Mouse (Mus musculus) lung, embryonic 16.5 days (tissue): ENCODE data around the gene Pcca. TPM values are rescaled to one million over a fixed set of nuclear protein-coding genes. Genes with fewer than 3 reads are reported as not detected.

ENCODE experiments used
- ATAC-seq: fragments of 200-750 bp; cut with Nextera tagmentation; 2 replicates; pipeline ENCODE4 v1.8.0; 2017; ENCODE audit warnings: low read depth, mild to moderate bottlenecking, moderate library complexity
- H3K27ac ChIP-seq: fragments of 300-500 bp; sonication (generic); 2 replicates; pipeline ENCODE4 v1.5.1; 2014; ENCODE audit warnings: mild to moderate bottlenecking, control low read depth, low read length
- H3K27me3 ChIP-seq: fragments of 300-500 bp; sonication (generic); 2 replicates; pipeline ENCODE4 v1.6.1; 2014; ENCODE audit warnings: low read depth, low read length, mixed read lengths; ENCODE audit not compliant: control insufficient read depth, insufficient read depth
- H3K36me3 ChIP-seq: fragments of 300-500 bp; sonication (generic); 2 replicates; pipeline ENCODE4 v1.6.1; 2014; ENCODE audit warnings: low read length; ENCODE audit not compliant: control insufficient read depth, insufficient read depth
- H3K4me1 ChIP-seq: fragments of 300-500 bp; sonication (generic); replicated peaks from 2 replicates; pipeline ENCODE4 v1.6.1; 2014; ENCODE audit warnings: low read length, mixed read lengths; ENCODE audit not compliant: control insufficient read depth, insufficient read depth
- H3K4me2 ChIP-seq: fragments of 300-500 bp; sonication (generic); 2 replicates; pipeline ENCODE4 v1.6.1; 2014; ENCODE audit warnings: low read depth, low read length, control low read depth
- H3K4me3 ChIP-seq: fragments of 300-500 bp; sonication (generic); 2 replicates; pipeline ENCODE4 v1.5.1; 2014; ENCODE audit warnings: mild to moderate bottlenecking, low read length, control low read depth
- H3K9ac ChIP-seq: fragments of 300-500 bp; sonication (generic); 2 replicates; pipeline ENCODE4 v1.6.1; 2014; ENCODE audit warnings: low read length, control low read depth
- H3K9me3 ChIP-seq: fragments of 300-500 bp; sonication (generic); 2 replicates; pipeline ENCODE4 v1.6.1; 2016; ENCODE audit warnings: low read length; ENCODE audit not compliant: control insufficient read depth
- WGBS: fragments of 180-500 bp; shearing (Covaris S2); extraction: QIAGEN DNeasy Blood & Tissue Kit; methylation state at CpG from one replicate; pipeline ENCODE4 v1.1.7; 2014; 5-methylcytosine and 5-hydroxymethylcytosine counted together
- polyA plus RNA-seq: library from polyadenylated mRNA; unstranded; fragments of >200 nt; fragmentation: Nextera tagmentation; extraction: Ambion mirVana; gene quantifications from 2 replicates; pipeline ENCODE4 v1.2.1, GENCODE M21; 2015

Pcca gene
- polyA plus RNA-seq, 1 experiment from 2014 or later, result 19.0 TPM

GRCm38 (mm10) chr14:122885893-122886292 is 351.8 kb downstream of the Pcca start:
- H3K4me1 ChIP-seq, result 0 out of 2 replicates have a peak, but pooled peaks cover 2% of the 10 kb centered on the region
- H3K4me3 ChIP-seq, result no peak overlapping the region
- H3K27me3 ChIP-seq, result no peaks in the 10 kb centered on the region
- no peaks in the 10 kb centered on the region for H3K9me3 ChIP-seq
- H3K36me3 ChIP-seq, result no peaks in the 10 kb centered on the region
- H3K9ac ChIP-seq, result no peak overlapping the region
- H3K4me2 ChIP-seq, result no peak overlapping the region
- 87% methylated on average over 7 of the region's 7 CpGs for WGBS
- H3K27ac ChIP-seq, result no peak overlapping the region
- no peak for ATAC-seq

GRCm38 (mm10) chr14:122887278-122887677 is 353.2 kb downstream of the Pcca start:
- Histone ChIP-seq H3K9me3 (no peaks in the 10 kb centered on the region), H3K9ac (no peak overlapping the region), H3K27me3 (no peaks in the 10 kb centered on the region), H3K4me3 (no peak overlapping the region), H3K36me3 (no peaks in the 10 kb centered on the region), H3K27ac (no peak overlapping the region), H3K4me1 (0 out of 2 replicates have a peak, but pooled peaks cover 2% of the 10 kb centered on the region), H3K4me2 (no peak overlapping the region)
- ATAC-seq, result no peak
- 79% methylated on average over 1 of the region's 1 CpGs for WGBS

GRCm38 (mm10) chr14:122887702-122888479 is 353.8 kb downstream of the Pcca start:
- H3K9ac ChIP-seq, result no peak overlapping the region
- no peak overlapping the region for H3K27ac ChIP-seq
- H3K4me2 ChIP-seq, result no peak overlapping the region
- H3K4me1 ChIP-seq, result 0 out of 2 replicates have a peak, but pooled peaks cover 2% of the 10 kb centered on the region
- no peak for ATAC-seq
- H3K4me3 ChIP-seq, result no peak overlapping the region
- no peaks in the 10 kb centered on the region for H3K9me3 ChIP-seq
- 84% methylated on average over 3 of the region's 3 CpGs for WGBS
- no peaks in the 10 kb centered on the region for H3K36me3 ChIP-seq
- no peaks in the 10 kb centered on the region for H3K27me3 ChIP-seq

GRCm38 (mm10) chr14:122888480-122888872 is 354.4 kb downstream of the Pcca start:
- Histone ChIP-seq H3K9ac (no peak overlapping the region), H3K27me3 (no peaks in the 10 kb centered on the region), H3K9me3 (no peaks in the 10 kb centered on the region), H3K27ac (no peak overlapping the region), H3K4me2 (no peak overlapping the region), H3K4me3 (no peak overlapping the region), H3K36me3 (no peaks in the 10 kb centered on the region), H3K4me1 (0 out of 2 replicates have a peak, but pooled peaks cover 2% of the 10 kb centered on the region)
- no peak for ATAC-seq
- 73% methylated on average over 1 of the region's 1 CpGs for WGBS

GRCm38 (mm10) chr14:122891470-122891968 is 357.4 kb downstream of the Pcca start:
- 85% methylated on average over 12 of the region's 12 CpGs for WGBS
- Histone ChIP-seq H3K27ac (no peak overlapping the region), H3K27me3 (no peaks in the 10 kb centered on the region), H3K4me3 (no peak overlapping the region), H3K9me3 (no peaks in the 10 kb centered on the region), H3K36me3 (no peaks in the 10 kb centered on the region), H3K9ac (no peak overlapping the region), H3K4me1 (no peaks in the 10 kb centered on the region), H3K4me2 (no peak overlapping the region)
- ATAC-seq, result no peak

GRCm38 (mm10) chr14:122896106-122896505 is 362.0 kb downstream of the Pcca start:
- no peak overlapping the region for H3K27ac ChIP-seq
- H3K9ac ChIP-seq, result no peak overlapping the region
- no peak overlapping the region for H3K4me3 ChIP-seq
- ATAC-seq, result no peak
- H3K4me2 ChIP-seq, result no peak overlapping the region
- WGBS, result 83% methylated on average over 1 of the region's 1 CpGs
- no peaks in the 10 kb centered on the region for H3K27me3 ChIP-seq
- no peaks in the 10 kb centered on the region for H3K4me1 ChIP-seq
- H3K9me3 ChIP-seq, result no peaks in the 10 kb centered on the region
- no peaks in the 10 kb centered on the region for H3K36me3 ChIP-seq

- Histone ChIP-seq H3K27me3 (no peaks in the 10 kb centered on the region), H3K36me3 (no peaks in the 10 kb centered on the region), H3K4me2 (no peak overlapping the region), H3K4me1 (peaks cover 11% of the 10 kb centered on the region), H3K4me3 (no peak overlapping the region), H3K9me3 (no peaks in the 10 kb centered on the region), H3K9ac (no peak overlapping the region), H3K27ac (no peak overlapping the region)
- ATAC-seq, result no peak
Measured at GRCm38 (mm10) chr14:122898550-122898949, 364.4 kb downstream of the Pcca start.

GRCm38 (mm10) chr14:122900679-122901078 is 366.6 kb downstream of the Pcca start:
- H3K4me2 ChIP-seq, result no peak overlapping the region
- ATAC-seq, result no peak
- no peaks in the 10 kb centered on the region for H3K9me3 ChIP-seq
- H3K27ac ChIP-seq, result no peak overlapping the region
- H3K27me3 ChIP-seq, result no peaks in the 10 kb centered on the region
- no peak overlapping the region for H3K4me3 ChIP-seq
- H3K36me3 ChIP-seq, result no peaks in the 10 kb centered on the region
- H3K4me1 ChIP-seq, result peaks cover 20% of the 10 kb centered on the region
- no peak overlapping the region for H3K9ac ChIP-seq

- Histone ChIP-seq H3K4me1 (peaks cover 20% of the 10 kb centered on the region), H3K9me3 (no peaks in the 10 kb centered on the region), H3K4me3 (no peak overlapping the region), H3K9ac (no peak overlapping the region), H3K27me3 (no peaks in the 10 kb centered on the region), H3K27ac (no peak overlapping the region), H3K4me2 (no peak overlapping the region), H3K36me3 (no peaks in the 10 kb centered on the region)
- no peak for ATAC-seq
- WGBS, result 66% methylated on average over 3 of the region's 3 CpGs
Measured at GRCm38 (mm10) chr14:122901177-122901576, 367.1 kb downstream of the Pcca start.
